Mouse (Mus musculus): ENCODE results near the gene Kcnip4.

DNA sequence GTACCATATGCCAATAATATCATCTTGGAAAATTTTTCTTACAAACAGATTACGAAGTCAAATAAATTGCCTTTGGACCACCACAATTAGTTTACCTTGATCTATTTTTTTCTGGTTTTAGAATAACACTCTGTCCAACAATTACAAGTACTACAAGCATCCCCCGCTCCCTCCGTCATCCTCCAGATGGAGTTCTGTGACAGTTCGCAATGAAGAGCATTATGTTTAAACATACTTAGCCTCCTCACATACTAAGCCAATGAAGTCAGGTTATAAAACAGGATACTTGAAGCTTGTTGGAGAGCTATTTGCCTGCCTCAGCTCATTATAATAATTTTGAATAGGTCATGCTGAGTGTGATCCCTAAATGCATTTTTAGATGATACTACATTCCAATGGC lies 39.0 kb upstream of the Kcnip4 start:
- no peak for TF ChIP-seq POLR2A (IDR thresholded peaks at IDR 0.05; ENCODE audit: insufficient read length, low read depth)
- no peak for TF ChIP-seq E2F4 (IDR thresholded peaks at IDR 0.05; ENCODE audit: insufficient read depth)
- no peak for TF ChIP-seq TCF3 (IDR thresholded peaks at IDR 0.05; ENCODE audit: insufficient read length, low read depth)
- no peak for TF ChIP-seq CEBPB (IDR thresholded peaks at IDR 0.05; ENCODE audit: insufficient read depth, poor library complexity, severe bottlenecking)
- no peak for TF ChIP-seq POLR2AphosphoS2 (IDR thresholded peaks at IDR 0.05; ENCODE audit: insufficient read length, low read depth)
- TF ChIP-seq USF1 (IDR thresholded peaks at IDR 0.05; ENCODE audit: low read depth), result no peak
- no peak for TF ChIP-seq MAX (IDR thresholded peaks at IDR 0.05; ENCODE audit: low read depth)
- no peak for TF ChIP-seq SRF (IDR thresholded peaks at IDR 0.05; ENCODE audit: control insufficient read depth, insufficient read length, low read depth)
- TF ChIP-seq TCF12 (IDR thresholded peaks at IDR 0.05; ENCODE audit: insufficient read depth, poor library complexity, severe bottlenecking), result no peak
- TF ChIP-seq MYOD1 (IDR thresholded peaks at IDR 0.05; ENCODE audit: control insufficient read depth in 1 of 3, insufficient read length in 2 of 3, low read depth in 2 of 3), result no peak
- no peak for TF ChIP-seq MYOG (IDR thresholded peaks at IDR 0.05; ENCODE audit: control insufficient read depth in 1 of 3, insufficient read depth in 1 of 3, insufficient read length in 2 of 3, low read depth in 2 of 3)
- TF ChIP-seq REST (IDR thresholded peaks at IDR 0.05; ENCODE audit: insufficient read depth, insufficient read length), result no peak

All from myocyte (in vitro differentiated cells).